Mouse (Mus musculus) c-Kit-positive CD71-positive TER-119-negative erythroid progenitor cells, embryonic 14.5 days (primary cell): ENCODE results near the gene Rhox11.
"Not testable (repeated sequence)": the region's sequence is repeated elsewhere in the genome, so short reads cannot be mapped to it uniquely, and the experiment has no call there.

Source experiments
- DNase-seq: peaks from one replicate; pipeline ENCODE4 v3.0.0-alpha.2; 2013; ENCODE audit warnings: low read depth

Gene Rhox11

GRCm38 (mm10) chrX:38085041-38085440 lies at the start of gene Rhox11:
Rhox11 (minus strand) TSS chrX:38085141.
- DNase-seq: no peak

GRCm38 (mm10) chrX:38121478-38121877 lies 36.5 kb upstream of the Rhox11 start:
- no peak for DNase-seq

GRCm38 (mm10) chrX:38120982-38121381 lies 36.0 kb upstream of the Rhox11 start, which contains the start of gene Rhox13:
Rhox13 (plus strand) TSS chrX:38121219.
- no peak for DNase-seq

GRCm38 (mm10) chrX:38110807-38111206 lies 25.9 kb upstream of the Rhox11 start, which contains the start of gene Rhox12:
Rhox12 (minus strand) TSS chrX:38110907.
- DNase-seq: no peak

GRCm38 (mm10) chrX:38084226-38084625 lies 715 bp downstream of the Rhox11 start:
- no peak for DNase-seq

GRCm38 (mm10) chrX:38066175-38066574 lies 18.8 kb downstream of the Rhox11 start, which contains the start of gene Rhox10:
Rhox10 (plus strand) TSS chrX:38066475.
- no peak for DNase-seq

GRCm38 (mm10) chrX:38061544-38061943 lies 23.4 kb downstream of the Rhox11 start:
- DNase-seq: peak; percentile 8

- not testable (repeated sequence) for DNase-seq
Observed at GRCm38 (mm10) chrX:38043014-38043413, 41.9 kb downstream of the Rhox11 start, which contains the start of gene Btg1-ps2. Btg1-ps2 (minus strand) TSS chrX:38043114.

- DNase-seq: no peak
Observed at GRCm38 (mm10) chrX:38039666-38040065, 45.3 kb downstream of the Rhox11 start.

- DNase-seq: no peak
Observed at GRCm38 (mm10) chrX:38033841-38034240, 51.1 kb downstream of the Rhox11 start.
